Mouse (Mus musculus): Measurements from ENCODE around the gene Gfod1.

Gene Gfod1

GRCm38 (mm10) chr13:43197187-43197586 is 106.8 kb downstream of the Gfod1 start:
- DNase-seq, result peak; percentile 53

- DNase-seq, result no peak
These were observed 108.0 kb downstream of the Gfod1 start for GRCm38 (mm10) chr13:43196000-43196399.

GRCm38 (mm10) chr13:43193932-43194331 is 110.0 kb downstream of the Gfod1 start:
- no peak for DNase-seq

GRCm38 (mm10) chr13:43193266-43193665 is 110.7 kb downstream of the Gfod1 start:
- no peak for DNase-seq

- DNase-seq, result no peak
These were observed 112.2 kb downstream of the Gfod1 start for GRCm38 (mm10) chr13:43191741-43192192.

DNA sequence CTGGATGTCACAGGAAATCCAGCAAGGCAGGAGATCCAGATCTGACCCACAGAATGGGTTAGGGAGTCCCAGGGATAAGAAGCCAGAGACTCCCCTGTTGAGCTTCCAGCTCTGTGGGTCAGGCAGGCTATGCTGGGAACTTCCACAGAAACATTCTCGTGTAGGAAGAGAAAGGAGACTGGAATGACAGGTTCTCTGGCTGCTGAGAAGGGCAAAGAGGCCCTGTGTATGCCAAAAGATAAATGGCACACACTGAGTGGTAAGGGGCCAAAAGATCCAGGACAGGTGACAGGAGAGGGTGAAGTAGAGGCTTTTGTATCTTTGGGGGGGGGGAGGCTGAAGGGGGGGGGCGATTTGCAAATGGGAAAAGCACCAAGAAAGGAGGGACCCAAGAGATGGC is 112.7 kb downstream of the Gfod1 start:
- DNase-seq, result no peak

- no peak for DNase-seq
These were observed 116.2 kb downstream of the Gfod1 start for GRCm38 (mm10) chr13:43187736-43188135.

DNA sequence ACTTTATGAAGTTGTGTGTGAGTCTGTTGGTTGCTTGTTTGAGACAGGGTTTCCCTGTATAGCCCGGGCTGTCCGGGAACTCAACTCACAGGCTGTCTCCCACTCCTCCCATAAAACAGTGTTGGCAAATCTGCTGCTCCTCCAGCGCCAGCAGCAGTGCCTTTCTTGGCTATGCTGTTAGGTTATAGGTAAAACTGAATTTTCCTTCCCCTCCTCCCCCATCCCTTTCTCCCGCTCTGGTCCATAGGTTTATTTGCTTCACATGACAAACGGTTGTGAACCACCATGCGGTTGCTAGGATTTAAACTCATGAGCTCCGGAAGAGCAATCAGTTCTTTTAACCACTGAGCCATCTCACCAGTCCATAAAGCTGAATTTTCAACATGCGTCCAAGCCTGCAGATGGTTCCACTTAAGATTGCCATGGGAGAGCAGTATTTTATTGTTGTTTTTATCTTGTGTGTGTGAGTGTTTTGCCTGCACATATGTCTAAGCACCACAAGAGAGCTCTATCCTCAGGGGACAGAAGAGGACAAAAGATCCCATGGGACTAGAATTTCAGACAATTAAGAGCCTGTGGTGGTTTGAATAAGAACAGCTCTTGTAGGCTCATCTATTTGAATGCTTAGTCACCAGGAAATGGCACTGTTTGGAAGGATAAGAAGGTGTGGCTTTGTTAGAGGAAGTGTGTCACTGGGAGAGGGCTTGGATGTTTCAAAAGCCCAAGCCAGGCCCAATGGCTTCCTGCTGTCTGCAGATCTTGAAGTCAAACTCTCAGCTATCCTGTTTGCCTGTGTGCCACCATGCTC is 120.5 kb downstream of the Gfod1 start:
- DNase-seq, result peak; percentile 37

GRCm38 (mm10) chr13:43182465-43183201 is 121.3 kb downstream of the Gfod1 start:
- DNase-seq, result peak; percentile 93

DNA sequence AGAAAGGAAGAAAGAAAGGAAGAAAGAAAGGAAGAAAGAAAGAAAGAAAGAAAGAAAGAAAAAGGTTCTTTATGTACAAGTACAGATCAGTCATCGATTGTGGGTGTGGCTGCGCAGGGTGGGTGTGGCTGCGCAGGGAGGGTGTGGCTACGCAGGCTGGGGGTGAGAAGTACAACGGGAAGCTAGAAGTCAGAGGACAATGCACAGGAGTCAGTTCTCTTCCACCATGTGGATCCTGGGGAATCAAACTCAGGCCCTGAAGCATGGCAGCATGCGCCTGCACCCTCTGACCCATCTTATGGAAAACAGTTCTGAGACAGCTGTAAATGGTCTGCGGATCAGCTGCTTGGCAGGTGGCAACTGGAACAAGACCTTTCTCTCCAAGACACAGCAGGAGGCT is 122.9 kb downstream of the Gfod1 start:
- DNase-seq, result no peak

- no peak for DNase-seq
These were observed 126.7 kb downstream of the Gfod1 start for GRCm38 (mm10) chr13:43177317-43177716.

- DNase-seq, result peak; percentile 29
These were observed 127.3 kb downstream of the Gfod1 start for GRCm38 (mm10) chr13:43176676-43177075.

- DNase-seq, result peak; percentile 82
These were observed 130.7 kb downstream of the Gfod1 start for GRCm38 (mm10) chr13:43173262-43173661.

- peak; percentile 62 for DNase-seq
These were observed 131.8 kb downstream of the Gfod1 start for GRCm38 (mm10) chr13:43172036-43172713.

GRCm38 (mm10) chr13:43171020-43171710 is 132.8 kb downstream of the Gfod1 start, which contains the start of gene Tbc1d7:
Gene Tbc1d7, minus strand, starts transcription at chr13:43171501.
- peak; percentile 100 for DNase-seq

- no peak for DNase-seq
These were observed 136.3 kb downstream of the Gfod1 start for GRCm38 (mm10) chr13:43167721-43168120.

DNA sequence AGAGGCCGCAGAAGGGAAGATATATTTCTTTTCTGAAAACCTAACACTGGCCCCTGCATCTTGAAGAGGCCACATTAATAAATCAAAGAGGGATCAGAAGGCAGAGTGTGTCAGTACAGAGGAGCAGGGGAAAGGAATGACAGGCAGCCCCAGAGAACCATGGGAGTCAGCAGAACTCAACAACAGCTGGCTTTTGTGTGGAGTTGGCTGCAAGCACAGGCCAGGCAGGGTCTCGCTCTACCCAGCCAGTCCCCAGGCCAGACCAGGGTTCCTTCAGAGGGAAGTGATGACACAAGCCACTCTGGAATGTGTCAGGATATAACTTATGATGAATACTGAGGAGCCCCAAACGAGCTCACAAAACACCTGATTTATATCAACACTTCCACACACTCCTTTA is 144.5 kb downstream of the Gfod1 start:
- DNase-seq, result no peak

GRCm38 (mm10) chr13:43158281-43158680 is 145.7 kb downstream of the Gfod1 start:
- no peak for DNase-seq

DNA sequence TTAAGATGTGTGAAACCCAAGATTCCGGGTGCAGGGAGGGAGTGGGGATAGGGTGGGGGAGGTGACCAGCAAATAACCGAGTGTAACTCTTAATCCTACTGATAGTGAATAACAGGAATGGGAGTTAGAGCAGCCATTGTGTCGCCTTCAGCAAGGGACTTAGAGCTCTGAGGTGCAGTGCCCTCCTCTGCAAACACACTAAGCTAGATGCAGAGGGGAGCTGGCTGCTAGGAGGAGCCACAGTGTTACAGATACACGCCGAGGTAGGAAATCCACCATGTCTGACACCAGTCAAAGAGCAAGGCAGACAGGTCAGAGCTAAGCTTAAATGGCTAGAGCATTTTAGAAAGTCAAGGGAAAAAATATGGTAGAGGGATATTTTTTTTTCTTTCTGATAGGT is 146.6 kb downstream of the Gfod1 start:
- DNase-seq, result no peak

GRCm38 (mm10) chr13:43152005-43152520 is 151.9 kb downstream of the Gfod1 start:
- no peak for DNase-seq

DNA sequence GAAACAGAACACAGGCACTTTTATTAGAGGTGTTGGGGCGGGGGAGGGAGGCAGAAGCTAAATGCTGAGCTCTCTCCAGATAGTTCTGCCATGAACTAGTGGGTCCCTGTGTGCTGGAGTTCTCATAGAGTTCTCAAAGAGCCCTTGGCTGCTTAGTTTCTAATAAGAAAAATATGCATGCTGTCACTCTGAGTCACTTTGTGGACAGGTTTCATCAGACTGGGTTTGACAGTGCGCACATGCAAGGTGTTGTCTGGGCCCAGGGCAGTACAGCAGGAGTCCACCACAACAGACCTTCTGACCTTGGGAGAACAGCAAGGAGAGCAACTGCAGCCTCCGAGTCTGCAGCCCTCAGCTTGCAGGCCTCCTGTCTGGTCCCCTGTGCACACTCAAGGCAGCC is 154.3 kb downstream of the Gfod1 start:
- no peak for DNase-seq

DNA sequence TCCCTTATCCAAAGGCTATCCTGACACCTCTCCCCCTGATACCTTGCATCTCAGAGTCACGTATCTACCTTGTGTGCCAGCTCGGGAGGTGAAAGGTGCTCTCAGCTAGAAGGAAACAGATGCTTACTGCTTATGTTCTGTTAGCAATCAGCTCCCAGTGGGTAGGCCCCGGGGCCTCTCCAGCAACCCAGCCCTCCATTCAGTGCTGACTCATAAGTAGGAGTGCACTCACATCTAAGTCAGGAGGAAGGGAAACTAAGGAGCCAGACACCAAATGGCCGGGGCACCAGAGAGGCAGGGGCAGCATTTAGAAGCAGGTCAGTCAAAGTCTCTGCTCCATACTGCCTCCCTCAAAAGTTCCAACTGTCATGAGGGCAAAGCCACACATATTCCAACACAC is 155.3 kb downstream of the Gfod1 start:
- DNase-seq, result no peak
